Mouse (Mus musculus) myocyte (in vitro differentiated cells): ENCODE measurements around the gene Acp7.

Experiments
- E2F4 ChIP-seq: IDR thresholded peaks from one replicate; pipeline ENCODE4 v1.6.1; 2011; ENCODE audit warnings: mild to moderate bottlenecking, control low read depth, moderate library complexity; ENCODE audit not compliant: insufficient read depth
- MAX ChIP-seq: IDR thresholded peaks from one replicate; pipeline ENCODE4 v1.6.1; 2011; ENCODE audit warnings: low read depth, mild to moderate bottlenecking, control low read depth
- MYOG ChIP-seq, 3 experiments: IDR thresholded peaks; one replicate each; pipeline ENCODE4 v1.6.1; 2011; ENCODE audit warnings: control low read depth in 2 of 3, low read depth in 2 of 3, mild to moderate bottlenecking in 2 of 3; ENCODE audit not compliant: insufficient read length in 2 of 3, control insufficient read depth in 1 of 3, insufficient read depth in 1 of 3
- POLR2A ChIP-seq: IDR thresholded peaks from one replicate; pipeline ENCODE4 v1.6.1; 2011; ENCODE audit warnings: low read depth, mild to moderate bottlenecking, control low read depth, moderate library complexity; ENCODE audit not compliant: insufficient read length
- TCF12 ChIP-seq: IDR thresholded peaks from one replicate; pipeline ENCODE4 v1.6.1; 2011; ENCODE audit warnings: mild to moderate bottlenecking, control low read depth; ENCODE audit not compliant: poor library complexity, insufficient read depth, severe bottlenecking
- USF1 ChIP-seq: IDR thresholded peaks from one replicate; pipeline ENCODE4 v1.6.1; 2011; ENCODE audit warnings: low read depth, mild to moderate bottlenecking, control low read depth, moderate library complexity

- TF ChIP-seq POLR2A, result no peak
- TF ChIP-seq MYOG (IDR thresholded peaks at IDR 0.05; ENCODE audit: control insufficient read depth in 1 of 3, insufficient read depth in 1 of 3, insufficient read length in 2 of 3, low read depth in 2 of 3), result no peak
- no peak for TF ChIP-seq MAX
- TF ChIP-seq USF1, result no peak
- TF ChIP-seq E2F4, result no peak
- no peak for TF ChIP-seq TCF12
Measured at GRCm38 (mm10) chr7:28675746-28676145, 44.6 kb upstream of the Acp7 start.
